Mouse (Mus musculus): ENCODE data around the gene Tinf2.

DNA sequence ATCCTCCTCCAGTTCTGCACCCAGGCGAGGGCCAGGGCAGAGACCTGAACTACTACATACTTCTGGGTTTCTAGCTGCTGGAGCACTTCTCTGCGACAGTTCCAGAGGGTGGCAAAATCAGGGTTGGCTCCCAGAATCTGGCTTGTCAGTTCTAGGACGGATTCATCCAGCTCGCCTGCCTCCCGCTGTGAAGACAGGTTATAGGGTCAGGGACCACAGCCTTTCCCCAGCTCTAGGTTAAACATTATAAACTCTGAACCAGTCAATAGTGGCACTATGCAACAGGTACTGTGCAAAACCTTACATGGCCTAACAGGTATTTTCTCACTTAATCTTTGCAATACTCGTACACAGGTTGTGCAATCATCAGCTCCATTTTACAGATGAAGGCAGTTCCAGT, 39.5 kb upstream of the Tinf2 start:
- TF ChIP-seq CTCF (IDR thresholded peaks at IDR 0.05; ENCODE audit: control insufficient read depth, insufficient read depth, low read length) (no peak), POLR2A (IDR thresholded peaks at IDR 0.05; ENCODE audit: borderline replicate concordance, control insufficient read depth, low read depth, low read length) (no peak)

Data from bone marrow, adult 2 months (tissue).